Mouse (Mus musculus): ENCODE results near the gene Ascl5. TPM values are rescaled to one million over a fixed set of nuclear protein-coding genes. Genes with fewer than 3 reads are reported as not detected.
A peak's percentile ranks its signal among the peaks of the same experiment; 100 is the strongest.

Ascl5 gene
- polyA plus RNA-seq, 1 experiment = not detected

DNA sequence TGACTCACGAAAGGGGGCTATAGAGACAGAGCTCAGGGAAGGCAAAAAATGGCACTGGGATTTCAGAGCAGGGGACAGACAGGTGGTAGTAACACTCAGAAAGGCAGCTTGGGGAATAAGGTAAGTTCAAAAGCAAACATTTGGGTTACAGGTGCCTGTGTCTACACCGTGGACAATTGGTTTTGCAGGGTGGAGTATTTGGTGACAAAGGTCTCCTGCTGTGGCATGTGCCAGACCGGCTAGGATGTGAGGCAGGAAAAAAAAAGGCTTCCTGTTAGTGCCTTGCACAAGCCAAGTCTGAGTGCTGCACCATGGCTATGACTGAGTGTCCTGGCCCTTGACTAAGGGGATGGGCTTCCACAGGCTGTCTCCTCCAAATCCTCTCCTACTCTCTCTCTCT, 8.0 kb downstream of the Ascl5 start:
- no peak overlapping the region for H3K27ac ChIP-seq (ENCODE audit: control insufficient read depth, insufficient read depth, low read depth, low read length, poor library complexity)
- WGBS = 40% methylated on average over 3 of the region's 3 CpGs
- TF ChIP-seq CTCF (IDR thresholded peaks at IDR 0.05; ENCODE audit: control insufficient read depth, insufficient read depth, low read length) = no peak
- no peak for TF ChIP-seq POLR2A (IDR thresholded peaks at IDR 0.05; ENCODE audit: borderline replicate concordance, control insufficient read depth, low read depth, low read length)
- no peaks in the 10 kb centered on the region for H3K4me1 ChIP-seq (ENCODE audit: control insufficient read depth, insufficient read depth, low read length)
- no peak overlapping the region for H3K4me3 ChIP-seq (replicated peaks; ENCODE audit: control insufficient read depth, low read depth, low read length)

DNA sequence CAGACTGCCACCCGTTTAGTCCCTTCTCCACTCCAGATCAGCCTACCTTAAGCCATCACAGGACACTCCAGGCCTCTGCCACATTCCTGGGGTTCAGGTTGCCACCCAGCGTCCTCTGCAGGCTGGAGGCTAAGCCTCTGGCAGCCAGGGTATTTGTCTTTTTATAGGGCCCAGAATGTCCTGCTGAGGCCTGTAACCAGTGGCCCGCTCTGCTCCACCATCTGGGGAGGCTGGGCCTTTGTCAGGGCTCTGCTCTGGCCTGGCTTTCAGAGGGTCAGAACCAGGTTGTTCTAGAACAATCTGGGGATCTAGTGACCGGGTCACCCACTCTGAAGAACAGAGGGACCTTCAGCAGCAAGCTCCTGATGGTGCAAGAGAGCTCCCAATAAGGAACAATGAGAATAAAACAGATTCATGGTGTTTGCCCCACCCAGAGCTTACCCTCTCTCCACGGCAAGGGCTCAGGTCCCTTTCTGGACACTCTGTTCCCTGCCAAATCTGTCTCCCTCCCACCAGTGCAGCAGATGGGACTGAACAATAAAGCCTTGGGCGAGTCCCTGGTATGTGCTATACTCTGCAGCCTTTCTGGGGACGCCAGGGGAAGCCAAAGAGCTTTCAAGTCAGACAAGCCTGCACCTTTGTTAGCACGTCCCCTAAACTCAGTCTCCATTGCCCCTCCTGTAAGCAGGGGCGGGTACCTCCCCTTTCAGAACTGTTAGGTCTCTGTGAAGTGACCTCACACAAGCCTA, 10.6 kb downstream of the Ascl5 start:
- 67% methylated on average over 9 of the region's 9 CpGs for WGBS

GRCm38 (mm10) chr1:136061790-136062141, 11.2 kb downstream of the Ascl5 start:
- H3K4me1 ChIP-seq (ENCODE audit: control insufficient read depth, insufficient read depth, low read length) = no peaks in the 10 kb centered on the region
- WGBS = 89% methylated on average over 7 of the region's 7 CpGs
- H3K27ac ChIP-seq (ENCODE audit: control insufficient read depth, insufficient read depth, low read depth, low read length, poor library complexity) = no peak overlapping the region
- H3K4me3 ChIP-seq (replicated peaks; ENCODE audit: control insufficient read depth, low read depth, low read length) = no peak overlapping the region
- TF ChIP-seq POLR2A (IDR thresholded peaks at IDR 0.05; ENCODE audit: borderline replicate concordance, control insufficient read depth, low read depth, low read length) (no peak), CTCF (IDR thresholded peaks at IDR 0.05; ENCODE audit: control insufficient read depth, insufficient read depth, low read length) (no peak)

More for the DNA sequence above, 10.6 kb downstream of the Ascl5 start:
- no peak for TF ChIP-seq POLR2A (IDR thresholded peaks at IDR 0.05; ENCODE audit: borderline replicate concordance, control insufficient read depth, low read depth, low read length)
- no peak for TF ChIP-seq CTCF (IDR thresholded peaks at IDR 0.05; ENCODE audit: control insufficient read depth, insufficient read depth, low read length)
- Histone ChIP-seq H3K4me1 (ENCODE audit: control insufficient read depth, insufficient read depth, low read length) (no peaks in the 10 kb centered on the region), H3K4me3 (replicated peaks; ENCODE audit: control insufficient read depth, low read depth, low read length) (no peak overlapping the region), H3K27ac (ENCODE audit: control insufficient read depth, insufficient read depth, low read depth, low read length, poor library complexity) (no peak overlapping the region)

DNA sequence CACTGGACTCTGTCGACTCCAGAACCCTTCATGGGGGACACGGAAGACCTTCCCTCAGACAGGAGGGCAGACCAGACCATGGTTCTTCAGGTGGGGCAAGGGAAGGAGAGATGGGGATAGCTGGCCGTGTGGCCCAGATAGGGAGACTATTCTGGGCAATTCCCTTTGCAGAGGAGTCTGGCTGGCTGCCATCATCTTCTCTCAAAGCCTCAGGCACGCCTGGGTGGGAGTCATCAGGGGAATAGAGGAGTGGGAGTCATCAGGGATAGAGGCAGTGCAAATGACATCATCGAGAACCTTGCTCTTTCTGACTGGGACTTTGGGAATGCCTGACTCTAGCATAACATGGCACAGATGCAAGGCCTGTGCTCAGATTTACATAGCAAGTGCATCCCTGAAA, 13.4 kb downstream of the Ascl5 start:
- no peaks in the 10 kb centered on the region for H3K4me1 ChIP-seq (ENCODE audit: control insufficient read depth, insufficient read depth, low read length)
- 65% methylated on average over 5 of the region's 5 CpGs for WGBS
- no peak for TF ChIP-seq POLR2A (IDR thresholded peaks at IDR 0.05; ENCODE audit: borderline replicate concordance, control insufficient read depth, low read depth, low read length)
- no peak for TF ChIP-seq CTCF (IDR thresholded peaks at IDR 0.05; ENCODE audit: control insufficient read depth, insufficient read depth, low read length)
- H3K4me3 ChIP-seq (replicated peaks; ENCODE audit: control insufficient read depth, low read depth, low read length) = no peak overlapping the region
- no peak overlapping the region for H3K27ac ChIP-seq (ENCODE audit: control insufficient read depth, insufficient read depth, low read depth, low read length, poor library complexity)

DNA sequence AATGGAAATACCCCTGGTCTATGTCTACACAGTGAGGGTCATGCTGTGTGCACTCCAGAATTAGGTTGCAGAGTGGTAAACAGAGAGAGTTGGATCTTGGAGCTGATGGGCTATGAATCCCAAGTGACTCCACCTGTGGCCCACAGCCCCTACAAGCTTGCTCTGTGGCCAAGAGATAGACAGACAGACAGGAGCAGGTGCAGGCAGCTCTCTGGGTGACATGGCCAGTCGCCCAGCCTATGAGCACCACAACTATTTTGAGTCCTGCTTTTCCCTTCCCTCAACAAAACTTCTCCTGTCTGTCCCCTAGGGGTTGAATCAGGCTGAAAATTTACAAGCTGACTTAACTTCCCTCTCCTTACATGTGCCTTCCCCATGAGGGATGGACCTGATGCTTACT, 16.0 kb downstream of the Ascl5 start:
- TF ChIP-seq CTCF (IDR thresholded peaks at IDR 0.05; ENCODE audit: control insufficient read depth, insufficient read depth, low read length) (no peak), POLR2A (IDR thresholded peaks at IDR 0.05; ENCODE audit: borderline replicate concordance, control insufficient read depth, low read depth, low read length) (no peak)
- Histone ChIP-seq H3K4me3 (replicated peaks; ENCODE audit: control insufficient read depth, low read depth, low read length) (no peak overlapping the region), H3K4me1 (ENCODE audit: control insufficient read depth, insufficient read depth, low read length) (no peaks in the 10 kb centered on the region), H3K27ac (ENCODE audit: control insufficient read depth, insufficient read depth, low read depth, low read length, poor library complexity) (no peak overlapping the region)
- 35% methylated on average over 1 of the region's 1 CpGs for WGBS

DNA sequence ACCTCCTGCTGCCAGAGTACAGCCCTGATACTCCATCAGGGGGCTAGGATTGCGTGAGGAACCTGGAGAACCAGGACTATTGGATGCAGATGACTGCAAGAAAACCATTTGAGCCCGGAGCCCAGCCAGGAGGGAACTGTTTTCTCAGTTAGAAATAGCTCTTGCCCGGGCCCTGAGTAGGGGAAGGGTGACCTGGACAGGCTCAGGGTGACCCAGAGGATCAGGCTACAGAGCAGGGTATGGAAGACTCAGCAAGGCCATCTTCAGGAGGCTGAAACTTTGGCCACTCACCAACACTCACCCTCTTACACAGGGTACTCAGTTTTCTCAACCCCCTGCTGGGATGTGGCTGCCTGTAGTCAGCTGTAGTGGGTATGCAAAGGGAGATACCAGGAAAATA, 17.0 kb downstream of the Ascl5 start:
- Histone ChIP-seq H3K27ac (ENCODE audit: control insufficient read depth, insufficient read depth, low read depth, low read length, poor library complexity) (no peak overlapping the region), H3K4me3 (replicated peaks; ENCODE audit: control insufficient read depth, low read depth, low read length) (no peak overlapping the region), H3K4me1 (ENCODE audit: control insufficient read depth, insufficient read depth, low read length) (no peaks in the 10 kb centered on the region)
- whole genome bisulfite sequencing = 47% methylated on average over 3 of the region's 3 CpGs
- TF ChIP-seq POLR2A (IDR thresholded peaks at IDR 0.05; ENCODE audit: borderline replicate concordance, control insufficient read depth, low read depth, low read length) (no peak), CTCF (IDR thresholded peaks at IDR 0.05; ENCODE audit: control insufficient read depth, insufficient read depth, low read length) (no peak)

- TF ChIP-seq POLR2A (IDR thresholded peaks at IDR 0.05; ENCODE audit: borderline replicate concordance, control insufficient read depth, low read depth, low read length) = no peak
- TF ChIP-seq CTCF (IDR thresholded peaks at IDR 0.05; ENCODE audit: control insufficient read depth, insufficient read depth, low read length) = peak; percentile 66
Observed at GRCm38 (mm10) chr1:136076086-136076485, 25.5 kb downstream of the Ascl5 start.

GRCm38 (mm10) chr1:136077656-136078055, 27.1 kb downstream of the Ascl5 start:
- 63% methylated on average over 4 of the region's 4 CpGs for WGBS

More at GRCm38 (mm10) chr1:136076086-136076485, 25.5 kb downstream of the Ascl5 start:
- no peak overlapping the region for H3K4me3 ChIP-seq (replicated peaks; ENCODE audit: control insufficient read depth, low read depth, low read length)
- H3K27ac ChIP-seq (ENCODE audit: control insufficient read depth, insufficient read depth, low read depth, low read length, poor library complexity) = no peak overlapping the region
- WGBS = 2% methylated on average over 3 of the region's 3 CpGs
- no peaks in the 10 kb centered on the region for H3K4me1 ChIP-seq (ENCODE audit: control insufficient read depth, insufficient read depth, low read length)

More at GRCm38 (mm10) chr1:136077656-136078055, 27.1 kb downstream of the Ascl5 start:
- Histone ChIP-seq H3K4me3 (replicated peaks; ENCODE audit: control insufficient read depth, low read depth, low read length) (no peak overlapping the region), H3K27ac (ENCODE audit: control insufficient read depth, insufficient read depth, low read depth, low read length, poor library complexity) (no peak overlapping the region), H3K4me1 (ENCODE audit: control insufficient read depth, insufficient read depth, low read length) (no peaks in the 10 kb centered on the region)
- TF ChIP-seq POLR2A (IDR thresholded peaks at IDR 0.05; ENCODE audit: borderline replicate concordance, control insufficient read depth, low read depth, low read length) = no peak
- TF ChIP-seq CTCF (IDR thresholded peaks at IDR 0.05; ENCODE audit: control insufficient read depth, insufficient read depth, low read length) = no peak
